Mouse (Mus musculus) MEL (cell line): ENCODE data around the gene Ippk.

Source experiments
- BHLHE40 ChIP-seq: IDR thresholded peaks from 2 replicates; pipeline ENCODE4 v1.6.1; 2012; ENCODE audit warnings: low read depth, mild to moderate bottlenecking, inconsistent platforms, low read length, improper control_type of control experiment, borderline replicate concordance
- ELF1 ChIP-seq: IDR thresholded peaks from 2 replicates; pipeline ENCODE4 v1.6.1; 2014; ENCODE audit warnings: low read depth, mild to moderate bottlenecking, inconsistent platforms, low read length, improper control_type of control experiment, moderate library complexity
- EP300 ChIP-seq, 2 experiments: IDR thresholded peaks; 2 replicates each; pipeline ENCODE4 v1.6.1; 2011; ENCODE audit warnings: improper control_type of control experiment in 2 of 2, low read length in 2 of 2, low read depth in 1 of 2, mild to moderate bottlenecking in 1 of 2
- MAX ChIP-seq: IDR thresholded peaks from 2 replicates; pipeline ENCODE4 v1.6.1; 2011; ENCODE audit warnings: low read length, improper control_type of control experiment
- MAZ ChIP-seq: IDR thresholded peaks from 2 replicates; pipeline ENCODE4 v1.6.1; 2012; ENCODE audit warnings: low read depth, mild to moderate bottlenecking, inconsistent platforms, low read length, improper control_type of control experiment
- POLR2A ChIP-seq, 2 experiments: IDR thresholded peaks; 2 replicates each; pipeline ENCODE4 v1.6.1; 2011 to 2012; ENCODE audit warnings: low read length in 2 of 2, mild to moderate bottlenecking in 2 of 2, control low read depth in 1 of 2, improper control_type of control experiment in 1 of 2, low read depth in 1 of 2, moderate library complexity in 1 of 2; ENCODE audit not compliant: control insufficient read depth in 1 of 2, insufficient read depth in 1 of 2, poor library complexity in 1 of 2
- TBP ChIP-seq: IDR thresholded peaks from 2 replicates; pipeline ENCODE4 v1.8.0; 2011; ENCODE audit warnings: low read depth, low read length, improper control_type of control experiment
- TCF12 ChIP-seq: IDR thresholded peaks from 2 replicates; pipeline ENCODE4 v1.6.1; 2014; ENCODE audit warnings: low read depth, mild to moderate bottlenecking, inconsistent platforms, low read length, improper control_type of control experiment, moderate library complexity

DNA sequence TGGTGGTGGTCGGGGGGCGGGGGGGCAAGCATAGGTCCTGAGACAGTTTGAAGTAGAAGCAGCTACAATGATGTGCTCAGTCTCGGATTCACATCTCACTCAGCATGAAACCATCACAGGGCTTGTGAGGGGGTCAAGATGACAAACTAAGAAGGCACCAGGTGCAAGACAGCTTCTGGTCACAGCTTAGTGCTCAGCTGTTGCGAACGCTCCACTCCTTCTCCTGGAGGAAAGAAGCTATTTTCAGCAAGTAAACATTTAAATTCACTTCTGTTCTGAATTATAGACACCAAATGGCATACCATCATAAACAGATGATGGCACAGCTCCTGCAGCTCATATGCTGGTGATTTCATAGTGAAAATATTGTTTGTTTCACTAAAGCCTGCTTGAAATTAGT is 64.3 kb downstream of the Ippk start:
- TF ChIP-seq TCF12 = no peak
- TF ChIP-seq EP300 (IDR thresholded peaks at IDR 0.05; ENCODE audit: low read depth in 1 of 2, low read length in 2 of 2) = no peak
- no peak for TF ChIP-seq POLR2A (IDR thresholded peaks at IDR 0.05; ENCODE audit: control insufficient read depth in 1 of 2, insufficient read depth in 1 of 2, low read depth in 1 of 2, low read length in 2 of 2, poor library complexity in 1 of 2)
- TF ChIP-seq MAX = no peak
- TF ChIP-seq BHLHE40 = no peak
- no peak for TF ChIP-seq MAZ
- TF ChIP-seq ELF1 = no peak
- TF ChIP-seq TBP = no peak
